Mouse (Mus musculus): Measurements from ENCODE around the gene Nectin2. TPM values are rescaled to one million over a fixed set of nuclear protein-coding genes. Genes with fewer than 3 reads are reported as not detected.

The Nectin2 gene
- polyA plus RNA-seq, 1 experiment from 2014 or later = 89.4 TPM

DNA sequence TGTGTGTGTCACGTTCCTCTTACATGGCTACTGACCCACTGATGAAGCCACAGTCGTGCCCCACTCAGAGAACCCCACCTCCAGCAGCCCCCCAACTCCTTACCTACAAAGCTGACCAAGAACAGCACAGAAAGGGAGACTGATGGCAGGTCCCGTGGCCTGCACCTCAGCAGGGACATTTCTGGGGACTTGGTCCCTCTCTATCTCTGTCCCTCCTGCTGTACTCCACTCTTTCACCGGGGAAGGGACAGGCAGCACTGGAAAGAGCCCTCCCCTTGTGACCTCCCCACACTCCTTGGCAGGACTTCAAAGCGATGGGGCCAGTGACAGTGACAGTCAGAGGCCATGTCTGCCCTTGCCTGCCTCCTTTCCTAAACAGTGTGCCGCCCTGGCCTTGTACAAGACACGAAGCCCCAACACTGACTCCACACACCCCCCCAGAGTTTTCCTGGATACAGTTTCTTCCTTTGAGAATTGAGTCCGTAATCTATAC, 69.0 kb downstream of the Nectin2 start, which contains the start of the genes Gm44805 and Apoc4:
Gm44805 (minus strand) TSS at position 222 of the 493 bp plus-strand sequence.
Apoc4 (minus strand) TSS at position 278 of the 493 bp plus-strand sequence.
- no peaks in the 10 kb centered on the region for H3K9me3 ChIP-seq
- no peaks in the 10 kb centered on the region for H3K27me3 ChIP-seq (replicated peaks)
- H3K4me3 ChIP-seq = no peak within 1 kb of the TSS
- 0 out of 2 replicates have a peak within 1 kb of the TSS, but pooled peaks have one; percentile 24 for H3K9ac ChIP-seq
- H3K4me2 ChIP-seq = no peak within 1 kb of the TSS
- ATAC-seq (ENCODE audit: extremely low read depth, insufficient number of reproducible peaks, low FRiP score, low TSS enrichment) = no peak
- no peaks in the 10 kb centered on the region for H3K36me3 ChIP-seq
- WGBS = 46% methylated on average over 8 of the region's 8 CpGs
- no peak within 1 kb of the TSS for H3K27ac ChIP-seq (replicated peaks)
- H3K4me1 ChIP-seq = peaks cover 7% of the 10 kb centered on the region; the same call in 1 of the 2 replicates

DNA sequence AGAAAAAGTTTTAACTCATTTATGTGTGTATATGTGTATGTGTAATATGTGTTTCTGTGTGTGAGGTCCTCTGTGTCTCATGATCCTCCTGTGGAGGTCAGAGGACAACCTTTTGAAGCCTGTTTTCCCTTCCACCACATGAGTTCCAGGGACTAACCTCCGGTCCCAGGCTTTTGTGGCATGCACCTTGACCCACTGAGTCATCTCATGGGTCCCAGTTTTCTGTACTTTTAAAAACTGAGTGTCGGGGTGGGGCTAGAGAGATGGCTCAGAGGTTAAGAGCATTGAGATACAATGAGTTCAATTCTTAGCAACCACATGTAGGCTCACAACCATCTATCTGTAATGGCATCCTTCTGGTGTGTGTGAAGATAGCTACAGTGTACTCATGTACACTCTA, 69.6 kb downstream of the Nectin2 start:
- no peaks in the 10 kb centered on the region for H3K9me3 ChIP-seq
- H3K27me3 ChIP-seq (replicated peaks) = no peaks in the 10 kb centered on the region
- H3K36me3 ChIP-seq = no peaks in the 10 kb centered on the region
- no peak overlapping the region for H3K4me2 ChIP-seq
- H3K4me3 ChIP-seq = no peak overlapping the region
- H3K27ac ChIP-seq (replicated peaks) = no peak overlapping the region
- H3K9ac ChIP-seq = no peak overlapping the region
- 75% methylated on average over 2 of the region's 2 CpGs for WGBS
- peaks cover 7% of the 10 kb centered on the region; the same call in 1 of the 2 replicates for H3K4me1 ChIP-seq
- no peak for ATAC-seq (ENCODE audit: extremely low read depth, insufficient number of reproducible peaks, low FRiP score, low TSS enrichment)

DNA sequence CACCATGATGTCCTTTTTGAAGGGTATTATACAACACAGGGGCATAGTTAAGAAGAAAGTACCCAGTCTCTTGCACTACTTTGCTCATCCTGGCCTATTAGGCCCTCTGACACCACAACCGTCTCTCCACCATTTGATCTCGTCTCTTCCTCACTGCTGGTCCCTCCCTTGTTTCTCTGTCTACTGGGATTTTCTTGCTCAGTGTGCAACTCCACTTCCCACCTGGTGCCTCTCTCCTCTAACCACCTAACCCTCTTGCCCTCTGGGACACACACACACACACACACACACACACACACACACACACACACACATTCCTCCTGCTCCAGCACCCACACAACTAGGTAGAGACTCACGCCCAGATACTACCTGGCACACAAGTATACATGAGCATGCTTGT, 71.4 kb downstream of the Nectin2 start:
- no peak overlapping the region for H3K4me2 ChIP-seq
- H3K4me3 ChIP-seq = no peak overlapping the region
- no peak overlapping the region for H3K27ac ChIP-seq (replicated peaks)
- no peaks in the 10 kb centered on the region for H3K36me3 ChIP-seq
- no peaks in the 10 kb centered on the region for H3K27me3 ChIP-seq (replicated peaks)
- no peak overlapping the region for H3K9ac ChIP-seq
- ATAC-seq (ENCODE audit: extremely low read depth, insufficient number of reproducible peaks, low FRiP score, low TSS enrichment) = no peak
- no peaks in the 10 kb centered on the region for H3K9me3 ChIP-seq
- peaks cover 7% of the 10 kb centered on the region; the same call in 1 of the 2 replicates for H3K4me1 ChIP-seq
- WGBS = 95% methylated on average over 3 of the region's 3 CpGs

DNA sequence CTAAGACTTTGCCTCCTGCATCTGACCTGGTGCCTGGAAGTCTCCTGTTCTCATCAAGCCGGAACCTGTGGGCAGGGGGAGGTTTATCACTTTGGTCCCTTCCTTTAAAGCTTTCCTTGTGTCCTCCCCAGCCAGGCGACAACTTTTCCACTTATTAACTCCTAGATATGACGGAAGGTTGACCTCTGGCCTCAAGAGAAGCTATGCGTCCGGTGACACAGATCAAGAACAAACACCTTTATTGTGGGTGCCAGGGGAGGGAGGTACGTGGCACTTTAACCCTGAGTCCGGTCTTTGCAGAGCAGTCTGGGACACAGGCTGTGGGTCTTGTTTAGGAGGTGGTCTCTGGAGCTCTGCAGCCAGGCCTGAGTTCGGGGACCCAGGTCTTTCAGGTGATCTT, 72.4 kb downstream of the Nectin2 start, which contains the start of gene Apoc2:
Apoc2 (minus strand) TSS at position 70 of the 400 bp plus-strand sequence.
- Histone ChIP-seq H3K4me2 (no peak within 1 kb of the TSS), H3K9me3 (no peaks in the 10 kb centered on the region), H3K4me3 (no peak within 1 kb of the TSS), H3K36me3 (no peaks in the 10 kb centered on the region), H3K27ac (replicated peaks) (no peak within 1 kb of the TSS), H3K9ac (no peak within 1 kb of the TSS), H3K4me1 (peaks cover 7% of the 10 kb centered on the region; the same call in 1 of the 2 replicates), H3K27me3 (replicated peaks) (no peaks in the 10 kb centered on the region)
- no peak for ATAC-seq (ENCODE audit: extremely low read depth, insufficient number of reproducible peaks, low FRiP score, low TSS enrichment)
- WGBS = 52% methylated on average over 8 of the region's 8 CpGs

DNA sequence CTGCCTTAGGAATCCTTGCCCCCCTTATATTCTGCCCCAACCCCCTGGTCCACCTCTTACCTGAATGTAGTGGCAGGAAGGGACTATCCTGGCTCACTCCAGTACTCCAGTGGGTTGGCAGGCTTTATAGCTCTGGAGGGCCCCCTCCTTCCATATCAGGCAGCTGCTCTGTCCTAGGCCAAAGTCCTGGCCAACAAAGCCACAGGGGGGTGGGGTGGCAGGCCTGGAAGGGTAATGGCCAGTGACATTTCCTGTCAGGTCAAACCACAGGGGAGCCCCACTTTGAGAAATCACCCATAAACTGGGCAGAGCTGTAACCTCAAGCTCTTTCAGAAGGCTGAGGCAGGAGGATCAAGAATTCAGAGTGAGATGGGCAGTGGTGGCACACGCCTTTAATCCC, 73.6 kb downstream of the Nectin2 start:
- no peak overlapping the region for H3K4me3 ChIP-seq
- no peaks in the 10 kb centered on the region for H3K36me3 ChIP-seq
- H3K9me3 ChIP-seq = no peaks in the 10 kb centered on the region
- 61% methylated on average over 1 of the region's 1 CpGs for WGBS
- H3K4me2 ChIP-seq = no peak overlapping the region
- H3K27ac ChIP-seq (replicated peaks) = no peak overlapping the region
- H3K9ac ChIP-seq = no peak overlapping the region
- H3K4me1 ChIP-seq = peaks cover 7% of the 10 kb centered on the region; the same call in 1 of the 2 replicates
- ATAC-seq (ENCODE audit: extremely low read depth, insufficient number of reproducible peaks, low FRiP score, low TSS enrichment) = no peak
- no peaks in the 10 kb centered on the region for H3K27me3 ChIP-seq (replicated peaks)

DNA sequence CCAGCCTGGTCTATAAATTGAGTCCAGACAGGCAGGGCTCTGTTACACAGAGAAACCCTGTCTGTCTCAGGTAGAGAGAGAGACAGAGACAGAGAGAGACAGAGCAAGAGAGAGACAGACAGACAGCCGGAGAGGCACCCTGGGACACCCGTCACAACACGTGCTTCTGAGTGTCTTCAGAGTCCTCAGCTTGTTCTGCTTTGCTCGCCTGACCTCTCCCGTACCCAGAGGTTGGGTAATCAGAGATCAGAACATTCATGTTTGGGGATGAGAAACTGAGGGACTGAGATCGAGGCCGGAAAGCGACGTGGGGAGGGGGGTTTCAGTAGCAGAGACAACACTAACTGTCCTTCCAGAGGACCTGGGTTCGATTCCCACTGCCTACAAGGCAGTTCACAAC, 74.5 kb downstream of the Nectin2 start:
- Histone ChIP-seq H3K4me1 (no peaks in the 10 kb centered on the region), H3K9ac (no peak overlapping the region), H3K27me3 (replicated peaks) (no peaks in the 10 kb centered on the region), H3K9me3 (no peaks in the 10 kb centered on the region), H3K4me3 (no peak overlapping the region), H3K36me3 (no peaks in the 10 kb centered on the region), H3K4me2 (no peak overlapping the region), H3K27ac (replicated peaks) (no peak overlapping the region)
- WGBS = 74% methylated on average over 10 of the region's 10 CpGs
- no peak for ATAC-seq (ENCODE audit: extremely low read depth, insufficient number of reproducible peaks, low FRiP score, low TSS enrichment)

DNA sequence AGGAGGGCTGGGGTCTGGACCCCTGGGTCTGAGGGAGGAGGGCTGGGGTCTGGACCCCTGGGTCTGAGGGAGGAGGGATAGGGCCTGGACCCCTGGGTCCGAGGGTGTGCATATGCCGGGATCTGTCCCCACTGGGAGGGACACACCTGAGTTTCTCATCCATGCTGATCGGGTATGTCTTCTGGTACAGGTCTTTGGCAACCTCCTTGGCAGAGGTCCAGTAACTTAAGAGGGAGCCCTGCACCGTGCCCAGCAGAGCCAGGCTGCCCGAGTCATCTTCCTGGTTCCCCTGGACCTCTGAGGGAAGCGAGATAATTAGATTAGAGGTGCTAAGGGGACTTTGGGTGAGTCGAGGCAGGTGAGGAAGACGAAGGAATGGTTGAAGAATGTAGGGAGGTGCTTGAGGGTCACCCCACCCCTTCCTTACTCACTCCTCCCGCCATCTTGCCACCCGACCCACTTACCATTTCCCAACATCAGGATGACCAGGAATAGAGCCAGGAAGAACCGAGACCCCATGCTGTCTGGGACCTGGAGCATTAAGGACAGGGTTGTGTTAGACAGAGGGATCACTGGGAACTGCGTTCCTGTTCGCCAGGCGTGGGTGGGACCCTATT, 77.1 kb downstream of the Nectin2 start:
- no peaks in the 10 kb centered on the region for H3K9me3 ChIP-seq
- 54% methylated on average over 14 of the region's 14 CpGs for WGBS
- no peak overlapping the region for H3K9ac ChIP-seq
- H3K27ac ChIP-seq (replicated peaks) = no peak overlapping the region
- H3K27me3 ChIP-seq (replicated peaks) = no peaks in the 10 kb centered on the region
- peaks cover 7% of the 10 kb centered on the region for H3K4me1 ChIP-seq
- no peak overlapping the region for H3K4me3 ChIP-seq
- H3K4me2 ChIP-seq = no peak overlapping the region
- H3K36me3 ChIP-seq = no peaks in the 10 kb centered on the region
- ATAC-seq (ENCODE audit: extremely low read depth, insufficient number of reproducible peaks, low FRiP score, low TSS enrichment) = no peak

DNA sequence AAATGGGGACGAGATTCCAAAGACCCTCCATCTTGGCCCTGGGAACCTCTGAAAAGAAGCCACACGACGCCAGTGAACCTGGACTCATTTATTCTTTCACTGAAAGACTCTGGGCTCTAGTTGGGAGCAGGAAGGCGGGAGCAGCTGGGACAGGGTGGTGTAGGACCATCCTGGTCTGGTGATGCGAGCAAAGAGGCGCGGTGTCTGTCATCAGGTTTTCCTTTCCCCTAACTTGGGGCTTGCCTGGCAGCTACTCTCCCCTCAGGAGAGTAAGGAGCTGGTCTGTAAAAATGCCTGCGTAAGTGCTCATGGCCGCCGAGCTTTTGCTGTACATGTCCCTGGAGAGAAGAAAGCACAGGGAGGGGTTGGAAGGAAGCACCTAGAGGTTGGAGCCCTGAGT, 78.8 kb downstream of the Nectin2 start:
- no peak overlapping the region for H3K27ac ChIP-seq (replicated peaks)
- WGBS = 65% methylated on average over 10 of the region's 10 CpGs

DNA sequence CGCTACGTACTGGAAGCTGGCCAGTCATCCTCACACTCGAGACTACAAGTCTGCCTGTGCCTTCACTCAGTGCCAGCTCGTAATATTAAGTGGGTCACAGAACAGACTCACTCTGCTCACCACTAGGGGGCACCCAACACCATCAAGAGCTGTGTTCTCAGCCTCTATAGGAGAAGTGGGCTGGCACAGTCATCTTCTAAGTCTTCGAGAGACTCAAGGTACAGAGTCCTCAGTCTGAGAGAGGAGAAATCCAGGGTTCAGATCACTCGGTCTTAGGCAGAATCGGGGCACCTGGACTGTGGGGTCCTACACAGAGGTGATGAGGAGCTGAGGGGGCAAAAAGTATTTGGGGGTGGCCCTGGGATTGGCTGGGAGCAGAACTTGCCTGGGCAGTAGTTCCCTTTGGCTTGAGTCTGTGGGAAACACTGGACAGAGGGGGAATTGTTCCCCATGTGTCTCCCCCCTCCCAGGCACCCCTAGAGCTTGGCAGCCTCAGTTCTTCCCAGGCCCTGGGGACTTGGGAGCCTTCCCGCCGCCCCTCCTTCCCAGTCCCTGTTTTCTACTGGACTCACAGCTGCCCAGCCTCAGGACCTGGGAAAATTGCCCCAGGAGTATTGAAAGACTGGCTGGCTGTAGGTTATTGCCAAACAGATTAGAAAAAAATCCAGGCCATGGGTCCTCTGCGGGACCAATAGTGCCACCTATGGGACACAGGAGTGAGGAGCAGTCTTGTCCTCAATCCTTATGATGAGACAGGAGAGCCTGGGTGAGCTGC, 81.1 kb downstream of the Nectin2 start:
- peak overlapping the region; percentile 73 for H3K9ac ChIP-seq
- H3K36me3 ChIP-seq = no peaks in the 10 kb centered on the region
- peak overlapping the region; percentile 56 for H3K4me2 ChIP-seq
- H3K4me3 ChIP-seq = peak overlapping the region; percentile 24
- ATAC-seq (ENCODE audit: extremely low read depth, insufficient number of reproducible peaks, low FRiP score, low TSS enrichment) = peak; percentile 55
- 8% methylated on average over 10 of the region's 10 CpGs for WGBS
- H3K27me3 ChIP-seq (replicated peaks) = no peaks in the 10 kb centered on the region
- H3K27ac ChIP-seq (replicated peaks) = peak overlapping the region; percentile 70
- no peaks in the 10 kb centered on the region for H3K9me3 ChIP-seq
- H3K4me1 ChIP-seq = peaks cover 16% of the 10 kb centered on the region

More for the DNA sequence above, 78.8 kb downstream of the Nectin2 start:
- H3K9ac ChIP-seq = no peak overlapping the region
- peaks cover 7% of the 10 kb centered on the region for H3K4me1 ChIP-seq
- ATAC-seq (ENCODE audit: extremely low read depth, insufficient number of reproducible peaks, low FRiP score, low TSS enrichment) = no peak
- no peaks in the 10 kb centered on the region for H3K9me3 ChIP-seq
- no peak overlapping the region for H3K4me2 ChIP-seq
- no peaks in the 10 kb centered on the region for H3K36me3 ChIP-seq
- H3K27me3 ChIP-seq (replicated peaks) = no peaks in the 10 kb centered on the region
- H3K4me3 ChIP-seq = no peak overlapping the region

DNA sequence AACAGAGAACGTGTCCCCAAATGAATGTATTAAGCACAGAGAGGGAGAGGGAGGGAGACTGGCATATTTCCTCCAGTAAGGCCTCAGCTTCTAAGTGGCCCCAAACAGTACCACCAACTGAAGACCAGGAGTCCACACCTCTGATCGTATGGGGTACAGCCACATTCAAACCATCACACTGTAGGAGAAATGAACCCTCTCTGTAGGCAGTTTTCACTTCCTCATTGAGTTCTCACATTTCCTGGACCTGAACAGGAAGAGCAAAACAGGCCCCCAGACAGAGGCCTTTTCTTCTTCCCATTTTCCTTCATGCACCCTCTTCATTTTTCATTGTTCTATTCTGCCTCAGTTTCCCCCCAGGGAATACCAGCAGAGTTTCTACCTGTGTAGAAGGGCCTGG, 82.8 kb downstream of the Nectin2 start:
- Histone ChIP-seq H3K4me3 (no peak overlapping the region), H3K4me2 (no peak overlapping the region), H3K4me1 (peaks cover 33% of the 10 kb centered on the region), H3K27me3 (replicated peaks) (no peaks in the 10 kb centered on the region), H3K36me3 (peaks cover 3% of the 10 kb centered on the region; the same call in 1 of the 2 replicates), H3K9ac (no peak overlapping the region), H3K9me3 (no peaks in the 10 kb centered on the region), H3K27ac (replicated peaks) (no peak overlapping the region)
- no peak for ATAC-seq (ENCODE audit: extremely low read depth, insufficient number of reproducible peaks, low FRiP score, low TSS enrichment)
- 73% methylated on average over 2 of the region's 2 CpGs for WGBS

DNA sequence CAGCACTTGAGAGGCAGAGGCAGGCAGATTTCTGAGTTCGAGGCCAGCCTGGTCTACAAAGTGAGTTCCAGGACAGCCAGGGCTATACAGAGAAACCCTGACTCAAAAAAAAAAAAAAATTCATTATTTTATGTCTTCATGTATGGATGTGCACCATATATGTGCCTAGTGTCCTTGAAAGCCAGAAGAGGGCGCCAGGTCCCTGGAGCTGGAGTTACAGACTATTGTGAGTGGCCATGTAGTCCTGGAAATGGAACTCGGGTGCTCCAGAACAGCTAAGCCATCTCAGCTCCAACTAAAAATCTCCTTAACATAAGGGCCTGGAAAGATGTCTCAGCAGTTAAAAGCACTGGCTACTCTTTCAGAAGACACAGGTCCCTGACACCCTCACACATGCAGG, 83.5 kb downstream of the Nectin2 start:
- Histone ChIP-seq H3K4me3 (no peak overlapping the region), H3K9me3 (no peaks in the 10 kb centered on the region), H3K9ac (no peak overlapping the region), H3K27ac (replicated peaks) (no peak overlapping the region), H3K27me3 (replicated peaks) (no peaks in the 10 kb centered on the region), H3K4me2 (no peak overlapping the region), H3K4me1 (peaks cover 40% of the 10 kb centered on the region), H3K36me3 (peaks cover 10% of the 10 kb centered on the region)
- 57% methylated on average over 3 of the region's 3 CpGs for WGBS
- no peak for ATAC-seq (ENCODE audit: extremely low read depth, insufficient number of reproducible peaks, low FRiP score, low TSS enrichment)
